Mouse (Mus musculus) ES-E14 (cell line): Measurements from ENCODE around the gene Serpine2. TPM values are rescaled to one million over a fixed set of nuclear protein-coding genes. Genes with fewer than 3 reads are reported as not detected.

Source experiments
- DNase-seq: peaks from one replicate; pipeline ENCODE4 v3.0.0-alpha.2; 2013; ENCODE audit warnings: low read depth, low spot score
- H3K27ac ChIP-seq: 2 replicates; pipeline ENCODE4 v1.5.1; 2012; ENCODE audit warnings: low read depth, mild to moderate bottlenecking, low read length, moderate library complexity, mixed read lengths; ENCODE audit not compliant: poor library complexity, insufficient read depth, severe bottlenecking
- H3K36me3 ChIP-seq: 2 replicates; pipeline ENCODE4 v1.6.1; 2012; ENCODE audit warnings: mild to moderate bottlenecking, low read length, moderate library complexity, mixed read lengths; ENCODE audit not compliant: control insufficient read depth, poor library complexity, insufficient read depth, severe bottlenecking
- H3K4me1 ChIP-seq, 2 experiments: fragments of 150-350 bp in 1 of 2; sonication (generic) in 1 of 2; 2 replicates each; pipeline ENCODE4 v1.6.1; 2012; ENCODE audit warnings: low read length in 2 of 2, mild to moderate bottlenecking in 1 of 2, mixed read lengths in 1 of 2; ENCODE audit not compliant: control insufficient read depth in 2 of 2, insufficient read depth in 2 of 2, poor library complexity in 1 of 2
- H3K4me3 ChIP-seq, 2 experiments: fragments of 150-350 bp in 1 of 2; sonication (generic) in 1 of 2; 2 replicates each; pipeline ENCODE4 v1.5.1; 2012; ENCODE audit warnings: low read length in 2 of 2, low read depth in 1 of 2, mild to moderate bottlenecking in 1 of 2, mixed read lengths in 1 of 2; ENCODE audit not compliant: insufficient read depth in 1 of 2, poor library complexity in 1 of 2, severe bottlenecking in 1 of 2
- H3K9ac ChIP-seq: 2 replicates; pipeline ENCODE4 v1.6.1; 2012; ENCODE audit warnings: low read depth, mild to moderate bottlenecking, low read length, mixed read lengths; ENCODE audit not compliant: poor library complexity, insufficient read depth, severe bottlenecking
- H3K9me3 ChIP-seq: fragments of 150-350 bp; sonication (generic); 2 replicates; pipeline ENCODE4 v1.6.1; 2012; ENCODE audit warnings: low read depth, mild to moderate bottlenecking, low read length; ENCODE audit not compliant: control insufficient read depth, insufficient read depth
- CHD2 ChIP-seq: IDR thresholded peaks from 2 replicates; pipeline ENCODE4 v1.6.1; 2014; ENCODE audit warnings: mild to moderate bottlenecking, low read depth, low read length, inconsistent platforms
- HCFC1 ChIP-seq: IDR thresholded peaks from 2 replicates; pipeline ENCODE4 v1.6.1; 2012; ENCODE audit warnings: low read length, inconsistent platforms, borderline replicate concordance; ENCODE audit not compliant: insufficient read depth
- MAFK ChIP-seq: IDR thresholded peaks from 2 replicates; pipeline ENCODE4 v1.6.1; 2014; ENCODE audit warnings: mild to moderate bottlenecking, low read depth, low read length, inconsistent platforms; ENCODE audit not compliant: insufficient read depth
- ZC3H11A ChIP-seq: IDR thresholded peaks from 2 replicates; pipeline ENCODE4 v1.6.1; 2012; ENCODE audit warnings: low read depth, mild to moderate bottlenecking, inconsistent platforms, low read length, borderline replicate concordance
- ZNF384 ChIP-seq: IDR thresholded peaks from 2 replicates; pipeline ENCODE4 v1.6.1; 2012; ENCODE audit warnings: low read depth, low read length, inconsistent platforms
- in situ Hi-C, 2 experiments: fragments of 600-800 bp; cut with MboI; formaldehyde crosslinking; loops; one replicate each; pipeline ENCODE4 v1.15.1; 2025; ENCODE audit warnings: low sequenced_read_pairs in 2 of 2, inconsistent platforms in 1 of 2; ENCODE audit not compliant: unreplicated experiment in 2 of 2
- total RNA-seq: library from RNA; depleted of rRNA; stranded (reverse); fragments of 300-350 nt; gene quantifications from 2 replicates; pipeline ENCODE4 v1.2.3, GENCODE M21; 2012

Serpine2 gene
- total RNA-seq, 1 experiment, result 37.0 TPM

DNA sequence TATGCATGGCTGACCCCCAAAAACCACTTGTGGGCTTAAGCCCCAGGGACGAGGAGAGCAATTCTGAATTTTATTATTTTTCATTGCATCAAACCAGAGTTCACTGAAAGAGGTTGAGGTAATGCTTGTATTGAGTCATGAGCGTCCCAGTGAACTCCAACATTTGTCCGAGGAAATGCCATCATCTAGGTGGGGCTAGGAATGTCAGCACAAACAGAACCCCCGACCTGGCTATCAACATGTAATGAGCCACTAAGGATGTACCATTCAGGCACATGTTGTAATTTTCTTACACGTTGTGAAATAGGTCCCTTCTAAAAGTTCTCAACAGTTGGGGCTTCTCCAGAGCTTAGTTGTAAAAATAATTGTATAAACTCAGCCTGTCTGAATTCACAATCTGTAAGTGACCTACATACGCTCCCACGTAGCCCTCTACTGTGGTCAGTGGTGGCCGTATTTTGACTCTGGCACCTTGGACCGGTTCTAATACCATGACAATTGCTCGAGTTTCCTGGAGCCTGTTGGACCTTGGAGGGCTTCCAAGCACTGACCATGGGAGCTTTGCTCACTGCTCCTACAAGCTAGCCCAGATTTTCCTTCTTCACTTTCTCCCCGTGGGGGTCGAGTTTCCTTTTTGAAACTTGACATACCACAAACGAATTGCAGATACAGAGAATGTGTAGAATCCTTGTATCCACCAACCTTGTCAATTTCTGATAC lies 38.0 kb downstream of the Serpine2 start:
- Histone ChIP-seq H3K9ac (no peak overlapping the region), H3K36me3 (no peaks in the 10 kb centered on the region), H3K4me1 (no peaks in the 10 kb centered on the region), H3K4me3 (no peak overlapping the region), H3K9me3 (no peaks in the 10 kb centered on the region), H3K27ac (no peak overlapping the region)
- no peak for DNase-seq
- in situ Hi-C loops, result no loop called here
- no peak for TF ChIP-seq CHD2
- TF ChIP-seq HCFC1, result no peak
- TF ChIP-seq ZC3H11A, result no peak
- TF ChIP-seq ZNF384, result no peak
- no peak for TF ChIP-seq MAFK

DNA sequence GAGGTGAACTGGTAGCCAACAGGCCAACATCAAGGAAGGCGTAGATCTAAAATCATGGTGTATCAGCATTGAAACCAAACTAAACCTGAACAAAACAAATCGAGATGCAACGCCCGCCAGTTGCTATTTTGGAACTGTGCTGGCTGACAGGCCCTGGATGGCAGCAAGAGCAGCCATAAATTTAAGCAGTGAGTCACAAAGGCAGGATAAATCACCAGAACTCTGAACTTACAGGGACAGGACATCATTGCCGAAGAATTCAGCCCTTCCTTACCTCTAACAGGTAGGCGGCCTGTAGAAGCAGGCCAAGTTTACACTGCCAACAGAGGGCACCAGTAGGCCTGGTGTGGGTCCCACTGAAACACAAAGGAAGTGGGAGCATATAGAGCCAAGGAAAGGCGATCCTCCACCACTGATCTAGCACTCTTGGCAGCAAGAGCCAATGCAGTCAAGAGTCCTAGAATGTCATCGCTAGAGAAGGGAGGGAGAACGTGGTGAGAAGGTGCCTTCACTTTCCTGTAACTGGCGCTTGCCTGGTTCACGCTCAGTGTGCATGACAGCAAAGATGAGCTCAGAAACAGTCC lies 41.6 kb downstream of the Serpine2 start:
- in situ Hi-C loops, result no loop called here

DNA sequence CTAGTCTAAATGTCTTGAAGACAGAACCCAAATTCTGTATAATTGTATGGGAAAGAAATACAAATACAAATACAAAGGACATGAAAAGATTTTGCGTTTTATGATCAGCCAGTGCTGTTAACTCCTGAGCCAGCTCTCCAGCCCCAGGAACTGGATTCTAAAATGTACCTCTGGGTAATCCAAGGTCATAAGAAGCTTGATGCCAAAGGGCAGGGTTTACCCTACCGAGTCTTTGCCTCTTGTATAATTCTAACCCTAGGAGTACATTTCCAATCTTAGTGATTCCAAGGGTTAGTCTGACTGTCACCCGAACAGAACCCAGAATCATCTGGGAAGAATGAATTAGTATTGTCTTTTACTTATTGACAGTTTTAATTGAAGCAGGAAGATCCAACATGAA lies 45.5 kb downstream of the Serpine2 start:
- Histone ChIP-seq H3K4me3 (no peak overlapping the region), H3K9me3 (no peaks in the 10 kb centered on the region), H3K36me3 (no peaks in the 10 kb centered on the region), H3K27ac (no peak overlapping the region), H3K9ac (no peak overlapping the region), H3K4me1 (no peaks in the 10 kb centered on the region)
- TF ChIP-seq ZNF384 (no peak), CHD2 (no peak), ZC3H11A (no peak), HCFC1 (no peak), MAFK (no peak)
- in situ Hi-C loops, result no loop called here
- no peak for DNase-seq

More for the DNA sequence above, 41.6 kb downstream of the Serpine2 start:
- H3K9ac ChIP-seq, result no peak overlapping the region
- no peak overlapping the region for H3K4me3 ChIP-seq
- no peak for TF ChIP-seq CHD2
- TF ChIP-seq ZNF384, result no peak
- no peak for TF ChIP-seq HCFC1
- no peak overlapping the region for H3K27ac ChIP-seq
- H3K36me3 ChIP-seq, result no peaks in the 10 kb centered on the region
- no peak for DNase-seq
- H3K9me3 ChIP-seq, result no peaks in the 10 kb centered on the region
- H3K4me1 ChIP-seq, result no peaks in the 10 kb centered on the region

DNA sequence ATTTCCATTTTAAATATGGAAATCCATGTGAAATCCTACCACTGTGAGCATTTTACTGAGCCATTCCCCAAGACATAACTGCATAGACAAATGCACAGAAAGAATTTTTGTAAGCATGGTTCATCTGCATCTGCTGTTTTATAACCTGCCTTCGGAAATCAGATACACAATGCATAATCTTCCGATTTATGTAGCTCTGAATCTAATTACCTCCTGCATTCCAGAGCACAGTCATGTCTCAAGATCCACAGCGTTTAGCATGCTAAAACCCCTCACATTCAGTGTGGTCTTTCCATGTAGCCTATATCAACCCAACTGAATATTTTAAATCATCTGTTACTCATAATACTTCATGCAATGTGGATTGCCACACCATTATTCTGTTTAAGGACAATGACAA lies 51.5 kb downstream of the Serpine2 start:
- Histone ChIP-seq H3K4me1 (no peaks in the 10 kb centered on the region), H3K36me3 (no peaks in the 10 kb centered on the region), H3K9ac (no peak overlapping the region), H3K4me3 (no peak overlapping the region), H3K9me3 (no peaks in the 10 kb centered on the region), H3K27ac (no peak overlapping the region)
- no peak for TF ChIP-seq HCFC1
- no peak for TF ChIP-seq ZNF384
- TF ChIP-seq MAFK, result no peak
- TF ChIP-seq ZC3H11A, result no peak
- no peak for TF ChIP-seq CHD2
- no peak for DNase-seq
- in situ Hi-C loops, result no loop called here
